Mouse (Mus musculus) liver, adult 2 months (tissue): ENCODE data around the gene Vps35l.

Experiments
- CTCF ChIP-seq: fragments of 200-500 bp; IDR thresholded peaks from 2 replicates; pipeline ENCODE4 v1.5.1; 2011; ENCODE audit warnings: low read depth, low read length, control low read depth
- POLR2A ChIP-seq: fragments of 200-500 bp; IDR thresholded peaks from 2 replicates; pipeline ENCODE4 v1.6.1; 2011; ENCODE audit warnings: low read length, control low read depth; ENCODE audit not compliant: insufficient read depth; ENCODE audit errors: extremely low read depth

DNA sequence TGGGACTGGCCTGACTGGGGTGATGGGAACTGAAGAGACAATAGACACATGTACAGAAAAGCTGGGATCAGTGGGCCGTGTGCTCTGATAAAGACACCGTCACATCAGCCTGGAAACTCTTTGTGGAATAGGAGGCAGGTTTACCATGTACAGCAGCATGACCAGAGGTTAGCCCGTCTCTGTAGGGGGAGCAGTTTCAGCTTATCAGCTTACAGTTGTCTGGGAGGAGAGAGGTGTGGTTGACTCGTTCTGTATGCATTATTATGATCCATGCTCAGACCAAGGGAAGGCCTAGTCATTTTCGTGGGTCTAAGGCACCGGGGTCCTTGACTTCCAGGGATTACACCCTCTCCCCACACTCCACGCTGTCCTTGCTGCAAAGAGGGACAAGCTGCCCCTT lies 11.6 kb downstream of the Vps35l start:
- TF ChIP-seq CTCF (no peak), POLR2A (no peak)
